Mouse (Mus musculus): Measurements from ENCODE around the gene Pard3b. TPM values are rescaled to one million over a fixed set of nuclear protein-coding genes. Genes with fewer than 3 reads are reported as not detected.

The Pard3b gene
- polyA plus RNA-seq, 1 experiment from 2014 or later = 12.3 TPM

DNA sequence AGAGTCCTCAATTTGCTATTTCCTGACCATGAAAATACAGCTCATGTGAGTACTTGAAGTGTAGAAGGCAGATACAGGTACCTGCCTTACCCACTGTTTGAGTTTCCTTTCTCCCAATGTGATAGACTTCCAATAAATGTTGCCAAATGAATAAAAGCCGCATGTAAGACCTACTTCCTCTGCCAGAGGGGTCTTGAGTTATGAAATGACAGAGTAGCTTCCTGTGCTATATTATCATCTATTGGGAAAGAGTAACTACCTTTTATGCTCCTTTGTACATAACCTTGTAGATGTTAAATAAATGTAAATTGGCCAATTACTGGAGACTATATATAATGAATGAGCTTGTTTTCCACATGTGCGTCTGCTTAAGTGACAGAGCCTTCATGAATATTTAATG, 574.7 kb downstream of the Pard3b start:
- Histone ChIP-seq H3K4me2 (ENCODE audit: low read depth, low read length) (no peak overlapping the region), H3K36me3 (ENCODE audit: control insufficient read depth, insufficient read depth, low read length) (no peaks in the 10 kb centered on the region), H3K4me3 (ENCODE audit: low read length) (no peak overlapping the region), H3K9me3 (ENCODE audit: control insufficient read depth, low read length) (no peaks in the 10 kb centered on the region), H3K27ac (ENCODE audit: low read length) (no peak overlapping the region), H3K27me3 (ENCODE audit: control insufficient read depth, insufficient read depth, low read depth, low read length) (no peaks in the 10 kb centered on the region), H3K9ac (ENCODE audit: low read length) (no peak overlapping the region), H3K4me1 (replicated peaks; ENCODE audit: control insufficient read depth, insufficient read depth, low read length) (no peaks in the 10 kb centered on the region)
- ATAC-seq (ENCODE audit: low read depth) = no peak
- WGBS = 86% methylated on average over 2 of the region's 2 CpGs

DNA sequence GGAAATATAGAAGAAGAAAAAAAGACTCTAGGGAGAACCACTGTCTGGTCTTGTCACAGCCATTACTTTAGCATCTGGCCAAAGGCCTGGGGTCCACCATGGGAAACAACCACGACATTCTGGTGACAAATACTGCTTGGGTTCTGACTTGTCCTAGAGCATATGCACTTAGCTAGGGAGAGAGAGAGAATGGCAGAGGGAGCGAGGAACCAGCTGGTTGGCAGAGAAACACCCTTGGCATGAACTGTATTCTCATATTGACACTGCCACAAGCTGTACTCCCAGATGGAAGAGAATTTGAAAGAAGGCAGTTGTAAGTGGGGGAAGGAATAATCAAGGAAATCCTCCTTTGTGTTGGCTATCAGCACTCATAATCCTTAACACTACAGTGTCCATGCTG, 577.2 kb downstream of the Pard3b start:
- Histone ChIP-seq H3K4me1 (replicated peaks; ENCODE audit: control insufficient read depth, insufficient read depth, low read length) (no peaks in the 10 kb centered on the region), H3K9ac (ENCODE audit: low read length) (no peak overlapping the region), H3K4me3 (ENCODE audit: low read length) (no peak overlapping the region), H3K27me3 (ENCODE audit: control insufficient read depth, insufficient read depth, low read depth, low read length) (no peaks in the 10 kb centered on the region), H3K9me3 (ENCODE audit: control insufficient read depth, low read length) (no peaks in the 10 kb centered on the region), H3K4me2 (ENCODE audit: low read depth, low read length) (no peak overlapping the region), H3K36me3 (ENCODE audit: control insufficient read depth, insufficient read depth, low read length) (no peaks in the 10 kb centered on the region), H3K27ac (ENCODE audit: low read length) (no peak overlapping the region)
- WGBS = 75% methylated on average over 2 of the region's 2 CpGs
- ATAC-seq (ENCODE audit: low read depth) = no peak

DNA sequence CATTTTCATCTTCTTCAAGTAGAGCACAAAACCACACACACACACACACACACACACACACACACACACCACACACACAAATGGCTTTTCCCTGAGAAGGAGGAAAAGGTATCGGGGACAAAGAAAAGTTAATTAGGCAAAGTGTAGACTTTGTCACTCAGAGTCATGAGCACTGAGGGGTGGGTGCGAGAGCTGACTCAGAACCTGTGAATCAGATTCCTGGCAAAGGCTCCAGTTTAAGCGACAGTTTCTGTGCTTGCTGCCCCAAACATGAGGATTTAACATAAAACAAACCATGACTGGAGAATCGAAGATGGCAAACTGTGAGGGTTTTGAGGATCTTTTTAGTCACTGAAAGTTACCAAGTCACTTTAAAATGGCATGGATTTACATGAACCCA, 577.9 kb downstream of the Pard3b start:
- Histone ChIP-seq H3K4me3 (ENCODE audit: low read length) (no peak overlapping the region), H3K27me3 (ENCODE audit: control insufficient read depth, insufficient read depth, low read depth, low read length) (no peaks in the 10 kb centered on the region), H3K9ac (ENCODE audit: low read length) (no peak overlapping the region), H3K36me3 (ENCODE audit: control insufficient read depth, insufficient read depth, low read length) (no peaks in the 10 kb centered on the region), H3K27ac (ENCODE audit: low read length) (no peak overlapping the region), H3K9me3 (ENCODE audit: control insufficient read depth, low read length) (no peaks in the 10 kb centered on the region), H3K4me2 (ENCODE audit: low read depth, low read length) (no peak overlapping the region), H3K4me1 (replicated peaks; ENCODE audit: control insufficient read depth, insufficient read depth, low read length) (no peaks in the 10 kb centered on the region)
- WGBS = 77% methylated on average over 4 of the region's 4 CpGs
- ATAC-seq (ENCODE audit: low read depth) = no peak

DNA sequence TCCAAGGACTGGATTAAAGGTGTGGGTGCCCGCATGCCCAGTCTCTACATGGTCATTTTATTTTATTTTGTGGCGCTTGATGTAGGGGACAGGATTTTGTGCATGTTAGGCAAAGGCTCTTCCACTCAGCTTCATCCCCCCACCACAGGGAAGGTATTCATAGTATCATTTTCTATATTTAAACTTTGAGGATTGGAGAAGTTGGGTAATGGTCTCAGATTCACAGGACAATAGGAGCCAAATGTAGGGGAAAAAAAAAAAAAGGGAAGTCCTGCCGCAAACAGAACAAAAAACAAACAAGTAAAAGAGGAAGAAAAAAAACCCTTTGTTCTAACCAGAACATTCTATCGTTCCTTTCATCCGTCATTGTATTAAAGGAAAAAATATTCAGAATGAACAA, 590.5 kb downstream of the Pard3b start:
- Histone ChIP-seq H3K27ac (ENCODE audit: low read length) (no peak overlapping the region), H3K27me3 (ENCODE audit: control insufficient read depth, insufficient read depth, low read depth, low read length) (no peaks in the 10 kb centered on the region), H3K36me3 (ENCODE audit: control insufficient read depth, insufficient read depth, low read length) (no peaks in the 10 kb centered on the region), H3K9me3 (ENCODE audit: control insufficient read depth, low read length) (no peaks in the 10 kb centered on the region), H3K4me2 (ENCODE audit: low read depth, low read length) (no peak overlapping the region), H3K4me1 (replicated peaks; ENCODE audit: control insufficient read depth, insufficient read depth, low read length) (peaks cover 5% of the 10 kb centered on the region; the same call in 1 of the 2 replicates), H3K4me3 (ENCODE audit: low read length) (no peak overlapping the region), H3K9ac (ENCODE audit: low read length) (no peak overlapping the region)
- no peak for ATAC-seq (ENCODE audit: low read depth)
- 77% methylated on average over 5 of the region's 5 CpGs for WGBS

DNA sequence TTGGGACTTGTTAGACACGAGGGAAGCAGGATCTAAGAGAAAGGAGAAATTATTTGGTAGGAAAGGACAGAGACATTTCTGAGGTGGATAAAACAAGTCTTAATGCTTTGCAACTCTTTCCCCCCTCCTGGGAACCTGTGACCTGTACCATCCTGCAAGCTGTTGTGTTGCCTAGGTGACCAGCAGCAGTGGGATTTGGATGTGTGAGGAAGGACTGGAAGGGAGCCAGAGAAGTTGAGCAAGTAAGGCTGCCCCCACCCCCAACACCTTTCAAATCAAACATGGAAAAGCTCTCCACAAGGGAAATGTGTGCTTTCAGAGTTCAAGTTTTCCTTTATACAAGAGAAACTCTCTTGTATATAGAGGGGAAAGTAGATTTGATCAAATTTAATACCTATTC, 595.4 kb downstream of the Pard3b start:
- peak; percentile 62; the same call in 1 of the 2 replicates for ATAC-seq (ENCODE audit: low read depth)
- no peaks in the 10 kb centered on the region for H3K27me3 ChIP-seq (ENCODE audit: control insufficient read depth, insufficient read depth, low read depth, low read length)
- no peak overlapping the region for H3K4me2 ChIP-seq (ENCODE audit: low read depth, low read length)
- no peak overlapping the region for H3K9ac ChIP-seq (ENCODE audit: low read length)
- H3K9me3 ChIP-seq (ENCODE audit: control insufficient read depth, low read length) = no peaks in the 10 kb centered on the region
- H3K4me1 ChIP-seq (replicated peaks; ENCODE audit: control insufficient read depth, insufficient read depth, low read length) = peaks cover 8% of the 10 kb centered on the region; the same call in 1 of the 2 replicates
- no peaks in the 10 kb centered on the region for H3K36me3 ChIP-seq (ENCODE audit: control insufficient read depth, insufficient read depth, low read length)
- H3K4me3 ChIP-seq (ENCODE audit: low read length) = no peak overlapping the region
- 33% methylated on average over 1 of the region's 1 CpGs for WGBS
- H3K27ac ChIP-seq (ENCODE audit: low read length) = no peak overlapping the region

DNA sequence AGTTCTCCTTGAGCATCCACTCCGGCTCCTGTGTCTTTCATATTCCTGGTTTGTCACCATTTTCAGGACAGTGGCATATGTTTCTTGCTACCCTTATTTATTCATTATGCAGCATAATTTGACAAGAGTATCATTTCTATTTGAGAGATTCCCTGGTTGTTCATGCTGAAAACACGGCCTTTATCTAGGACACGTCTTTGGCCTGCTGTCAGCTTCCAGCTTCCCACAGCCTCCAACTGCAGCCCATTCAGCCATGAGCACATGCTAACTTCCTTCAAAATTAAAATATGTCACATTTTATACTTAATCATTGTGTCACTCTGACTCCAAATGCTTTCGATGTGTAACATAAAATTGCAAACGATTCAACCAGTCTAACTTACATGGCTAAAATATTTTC, 596.5 kb downstream of the Pard3b start:
- Histone ChIP-seq H3K27ac (ENCODE audit: low read length) (no peak overlapping the region), H3K4me2 (ENCODE audit: low read depth, low read length) (no peak overlapping the region), H3K36me3 (ENCODE audit: control insufficient read depth, insufficient read depth, low read length) (no peaks in the 10 kb centered on the region), H3K9me3 (ENCODE audit: control insufficient read depth, low read length) (no peaks in the 10 kb centered on the region), H3K4me1 (replicated peaks; ENCODE audit: control insufficient read depth, insufficient read depth, low read length) (peaks cover 8% of the 10 kb centered on the region; the same call in 1 of the 2 replicates), H3K27me3 (ENCODE audit: control insufficient read depth, insufficient read depth, low read depth, low read length) (no peaks in the 10 kb centered on the region), H3K9ac (ENCODE audit: low read length) (no peak overlapping the region), H3K4me3 (ENCODE audit: low read length) (no peak overlapping the region)
- 78% methylated on average over 5 of the region's 5 CpGs for WGBS
- no peak for ATAC-seq (ENCODE audit: low read depth)

DNA sequence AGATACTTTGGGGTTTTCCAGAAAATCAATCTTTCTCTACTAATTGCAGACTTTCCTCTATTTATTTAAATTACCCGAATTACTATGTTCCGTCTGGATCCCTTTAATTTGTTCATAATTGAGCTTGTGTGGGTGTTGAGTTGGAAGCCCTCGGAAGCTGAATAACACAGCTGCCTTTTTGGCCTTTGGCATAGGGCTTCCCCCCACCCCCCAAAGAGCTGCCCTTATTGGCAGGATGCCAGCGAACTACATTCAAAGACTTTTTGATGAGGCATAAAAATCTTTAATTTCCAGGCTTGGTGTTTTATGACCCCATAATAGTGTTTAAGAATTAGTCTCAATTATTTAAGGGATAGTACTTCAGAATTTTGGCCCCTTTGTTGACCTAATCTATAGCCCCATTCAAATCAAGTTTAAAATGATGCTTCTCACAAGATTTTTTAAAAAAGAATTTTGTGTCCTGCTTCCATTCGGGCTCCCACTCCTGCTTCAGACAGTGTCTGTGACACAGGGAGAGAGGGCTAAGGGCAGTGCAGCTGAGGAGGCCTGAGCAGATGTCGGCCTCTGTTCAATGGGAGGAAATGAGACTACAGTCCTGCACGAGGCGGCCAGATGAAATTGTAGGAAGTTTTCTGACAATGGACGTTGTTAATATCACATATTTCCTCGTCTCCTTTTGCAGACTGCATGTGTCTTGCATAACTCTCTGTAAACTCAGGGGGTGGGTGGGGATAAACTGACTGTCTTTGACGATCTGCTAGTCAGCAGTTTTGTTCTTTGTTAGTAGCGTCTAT, 605.8 kb downstream of the Pard3b start:
- Histone ChIP-seq H3K27ac (ENCODE audit: low read length) (peak overlapping the region; percentile 80), H3K4me2 (ENCODE audit: low read depth, low read length) (no peak overlapping the region), H3K4me3 (ENCODE audit: low read length) (no peak overlapping the region), H3K4me1 (replicated peaks; ENCODE audit: control insufficient read depth, insufficient read depth, low read length) (peaks cover 5% of the 10 kb centered on the region; the same call in 1 of the 2 replicates), H3K36me3 (ENCODE audit: control insufficient read depth, insufficient read depth, low read length) (no peaks in the 10 kb centered on the region), H3K9ac (ENCODE audit: low read length) (no peak overlapping the region), H3K9me3 (ENCODE audit: control insufficient read depth, low read length) (no peaks in the 10 kb centered on the region), H3K27me3 (ENCODE audit: control insufficient read depth, insufficient read depth, low read depth, low read length) (no peaks in the 10 kb centered on the region)
- peak; percentile 94 for ATAC-seq (ENCODE audit: low read depth)
- 29% methylated on average over 12 of the region's 12 CpGs for WGBS

DNA sequence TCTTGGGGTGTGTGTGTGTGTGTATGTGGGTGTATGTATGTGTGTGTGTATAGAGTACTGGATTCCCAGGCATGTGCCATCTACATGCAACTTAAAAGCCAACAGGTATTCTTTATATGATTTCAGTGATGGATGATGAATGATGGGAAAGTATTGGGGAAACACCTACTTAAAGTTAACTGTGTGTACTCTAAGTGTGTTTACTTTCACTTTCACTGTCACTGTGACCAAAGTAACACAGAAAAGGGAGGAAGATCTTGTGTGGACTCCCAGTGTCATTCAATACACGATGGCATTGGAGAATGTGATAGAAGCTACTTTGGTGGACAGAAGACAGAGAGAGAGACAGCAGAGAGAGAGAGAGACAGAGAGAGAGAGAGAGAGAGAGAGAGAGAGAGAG, 613.8 kb downstream of the Pard3b start:
- Histone ChIP-seq H3K9ac (ENCODE audit: low read length) (no peak overlapping the region), H3K27ac (ENCODE audit: low read length) (no peak overlapping the region), H3K27me3 (ENCODE audit: control insufficient read depth, insufficient read depth, low read depth, low read length) (no peaks in the 10 kb centered on the region), H3K9me3 (ENCODE audit: control insufficient read depth, low read length) (no peaks in the 10 kb centered on the region), H3K4me2 (ENCODE audit: low read depth, low read length) (no peak overlapping the region), H3K36me3 (ENCODE audit: control insufficient read depth, insufficient read depth, low read length) (no peaks in the 10 kb centered on the region), H3K4me3 (ENCODE audit: low read length) (no peak overlapping the region), H3K4me1 (replicated peaks; ENCODE audit: control insufficient read depth, insufficient read depth, low read length) (no peaks in the 10 kb centered on the region)
- ATAC-seq (ENCODE audit: low read depth) = no peak
- WGBS = 85% methylated on average over 1 of the region's 1 CpGs

DNA sequence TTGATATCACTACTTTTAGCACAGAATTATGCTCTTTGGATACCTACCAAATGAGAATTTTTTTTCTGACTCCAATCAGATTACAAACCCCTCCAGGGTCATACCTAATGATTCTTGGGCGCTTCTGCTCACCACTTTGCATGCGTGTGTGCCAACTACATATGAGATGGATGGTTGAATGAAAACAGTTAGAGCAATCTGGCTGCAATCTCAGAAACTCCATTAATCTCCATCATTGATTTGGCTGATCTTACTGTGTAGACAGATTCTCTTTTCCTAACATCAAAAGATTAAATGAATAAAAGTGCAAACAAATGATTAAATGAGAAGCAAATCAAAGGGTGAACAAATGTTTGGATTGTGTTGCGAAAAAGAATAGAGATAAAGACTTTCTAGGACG, 615.7 kb downstream of the Pard3b start:
- no peak for ATAC-seq (ENCODE audit: low read depth)
- H3K4me2 ChIP-seq (ENCODE audit: low read depth, low read length) = no peak overlapping the region
- no peaks in the 10 kb centered on the region for H3K36me3 ChIP-seq (ENCODE audit: control insufficient read depth, insufficient read depth, low read length)
- no peaks in the 10 kb centered on the region for H3K27me3 ChIP-seq (ENCODE audit: control insufficient read depth, insufficient read depth, low read depth, low read length)
- no peaks in the 10 kb centered on the region for H3K9me3 ChIP-seq (ENCODE audit: control insufficient read depth, low read length)
- no peak overlapping the region for H3K9ac ChIP-seq (ENCODE audit: low read length)
- no peak overlapping the region for H3K27ac ChIP-seq (ENCODE audit: low read length)
- no peak overlapping the region for H3K4me3 ChIP-seq (ENCODE audit: low read length)
- H3K4me1 ChIP-seq (replicated peaks; ENCODE audit: control insufficient read depth, insufficient read depth, low read length) = no peaks in the 10 kb centered on the region
- 48% methylated on average over 4 of the region's 4 CpGs for WGBS

Data from lung, embryonic 16.5 days (tissue).